25 mouse cellular contexts compared by ENCODE assay signal in genomic region chr4:117995461-117995860, GRCm38 (mm10).
A peak's percentile ranks its signal among the peaks of the same experiment; 100 is the strongest.
DNase-seq lines count a peak whose midpoint lies in the region; ATAC-seq and TF ChIP-seq lines count a peak whose summit lies in the region.
"Had no signal": no experiment of that assay in that cellular context is flagged by ENCODE, and none has a peak within 500 bp of the region (broad histone marks: within the 10 kb centered on the region; RNA-seq: fewer than 3 reads in every experiment).

No protein-coding gene starts in this region.

- no peaks in the 10 kb centered on the region for H3K27me3 ChIP-seq in kidney, adult 2 months (replicated peaks; ENCODE audit: control insufficient read depth, insufficient read depth, low read length)
- H3K27me3 ChIP-seq in kidney, embryonic 15.5 days, result no peaks in the 10 kb centered on the region
- H3K27me3 ChIP-seq in liver, postnatal 0 days (ENCODE audit: insufficient read depth, low read length), result no peaks in the 10 kb centered on the region
- peaks cover 29% of the 10 kb centered on the region for H3K27me3 ChIP-seq in liver, embryonic 12.5 days (replicated peaks)
- H3K27me3 ChIP-seq: embryonic facial prominence, embryonic 12.5 days; heart, embryonic 12.5 days; heart, embryonic 15.5 days; hindbrain, embryonic 13.5 days had no signal

- WGBS in kidney, adult 2 months, result 64% methylated on average over 1 of the region's 1 CpGs
- 87% methylated on average over 1 of the region's 1 CpGs for WGBS in kidney, embryonic 15.5 days
- 50% methylated on average over 1 of the region's 1 CpGs for WGBS in liver, postnatal 0 days (ENCODE audit: insufficient replicate concordance)
- 32% methylated on average over 1 of the region's 1 CpGs for WGBS in liver, embryonic 12.5 days (ENCODE audit: insufficient replicate concordance)

- H3K4me1 ChIP-seq in kidney, adult 2 months (ENCODE audit: control insufficient read depth, insufficient read depth, low read length), result peaks cover 33% of the 10 kb centered on the region
- H3K4me1 ChIP-seq in kidney, embryonic 15.5 days, result peaks cover 45% of the 10 kb centered on the region
- peaks cover 11% of the 10 kb centered on the region for H3K4me1 ChIP-seq in liver, postnatal 0 days (ENCODE audit: insufficient read depth)
- H3K4me1 ChIP-seq in liver, embryonic 12.5 days, result peaks cover 24% of the 10 kb centered on the region

- no peak overlapping the region for H3K4me3 ChIP-seq in kidney, adult 2 months (ENCODE audit: insufficient read depth, low read depth, low read length)
- no peak overlapping the region for H3K4me3 ChIP-seq in kidney, embryonic 15.5 days (replicated peaks)
- H3K4me3 ChIP-seq in liver, postnatal 0 days (ENCODE audit: low read depth, low read length), result no peak overlapping the region
- H3K4me3 ChIP-seq in liver, embryonic 12.5 days, result no peak overlapping the region
- H3K4me3 ChIP-seq: embryonic facial prominence, embryonic 12.5 days; embryonic facial prominence, embryonic 15.5 days; heart, embryonic 12.5 days; heart, embryonic 15.5 days; hindbrain, embryonic 10.5 days; hindbrain, embryonic 13.5 days had no signal

- TF ChIP-seq EP300 in liver, postnatal 0 days (IDR thresholded peaks at IDR 0.05; ENCODE audit: low read depth), result no peak

- no peak overlapping the region for H3K4me2 ChIP-seq in kidney, embryonic 15.5 days
- H3K4me2 ChIP-seq in liver, postnatal 0 days (ENCODE audit: low read depth, low read length), result no peak overlapping the region
- no peak overlapping the region for H3K4me2 ChIP-seq in liver, embryonic 12.5 days
- H3K4me2 ChIP-seq: embryonic facial prominence, embryonic 12.5 days; embryonic facial prominence, embryonic 15.5 days; heart, embryonic 12.5 days; heart, embryonic 15.5 days; hindbrain, embryonic 13.5 days had no signal

- H3K36me3 ChIP-seq in kidney, adult 2 months (ENCODE audit: control insufficient read depth, insufficient read depth, low read length), result no peaks in the 10 kb centered on the region
- no peaks in the 10 kb centered on the region for H3K36me3 ChIP-seq in kidney, embryonic 15.5 days
- no peaks in the 10 kb centered on the region for H3K36me3 ChIP-seq in liver, postnatal 0 days (replicated peaks; ENCODE audit: insufficient read depth, low read length)
- no peaks in the 10 kb centered on the region for H3K36me3 ChIP-seq in liver, embryonic 12.5 days
- H3K36me3 ChIP-seq: embryonic facial prominence, embryonic 12.5 days; embryonic facial prominence, embryonic 15.5 days; heart, embryonic 12.5 days; heart, embryonic 15.5 days; hindbrain, embryonic 10.5 days; hindbrain, embryonic 13.5 days had no signal

- no peak overlapping the region for H3K9ac ChIP-seq in kidney, embryonic 15.5 days
- H3K9ac ChIP-seq in liver, postnatal 0 days (replicated peaks), result no peak overlapping the region
- H3K9ac ChIP-seq in liver, embryonic 12.5 days, result no peak overlapping the region
- H3K9ac ChIP-seq: embryonic facial prominence, embryonic 12.5 days; embryonic facial prominence, embryonic 15.5 days; forebrain, postnatal 0 days; heart, embryonic 12.5 days; heart, embryonic 15.5 days; hindbrain, embryonic 13.5 days had no signal

- TF ChIP-seq CTCF in kidney, adult 2 months (conservative IDR thresholded peaks at IDR 0.05; ENCODE audit: insufficient read depth, insufficient read length, low read depth, low read length), result no peak
- no peak for TF ChIP-seq CTCF in liver, postnatal 0 days (IDR thresholded peaks at IDR 0.05; ENCODE audit: low read depth)

- H3K27ac ChIP-seq in kidney, adult 2 months (ENCODE audit: insufficient read depth, low read depth, low read length), result no peak overlapping the region
- no peak overlapping the region for H3K27ac ChIP-seq in kidney, embryonic 15.5 days
- H3K27ac ChIP-seq in liver, postnatal 0 days (ENCODE audit: low read depth), result no peak overlapping the region
- no peak overlapping the region for H3K27ac ChIP-seq in liver, embryonic 12.5 days
- H3K27ac ChIP-seq: embryonic facial prominence, embryonic 12.5 days; embryonic facial prominence, embryonic 15.5 days; heart, embryonic 15.5 days; hindbrain, embryonic 10.5 days; hindbrain, embryonic 13.5 days had no signal

- ATAC-seq in kidney, embryonic 15.5 days (replicated peaks; ENCODE audit: low FRiP score), result no peak
- peak; percentile 66 for ATAC-seq in liver, postnatal 0 days
- no peak for ATAC-seq in liver, embryonic 12.5 days
- ATAC-seq: CD4-positive, CD25-positive, alpha-beta regulatory T cell, adult 4 months; forebrain, embryonic 14.5 days; forebrain, postnatal 0 days; hindbrain, embryonic 16.5 days had no signal

- DNase-seq in kidney, adult 2 months, result peak; percentile 64
- DNase-seq in liver, postnatal 0 days, result no peak
- peak; percentile 3 for DNase-seq in urinary bladder, postnatal 10 days (ENCODE audit: low spot score)
- no peak for DNase-seq in urinary bladder, postnatal 36 days (ENCODE audit: low spot score in 2 of 2)
- DNase-seq: adrenal gland, adult 2 months; adrenal gland, postnatal 14 days; cerebellum, adult 11 months; cerebellum, adult 2 months; cerebellum, adult 9-11 months; cerebellum, postnatal 25 days; forebrain, postnatal 0 days; gastrocnemius, postnatal 25 days; heart, postnatal 10 days; heart, postnatal 36 days had no signal

- H3K9me3 ChIP-seq in kidney, embryonic 15.5 days (replicated peaks), result no peaks in the 10 kb centered on the region
- H3K9me3 ChIP-seq in liver, postnatal 0 days (ENCODE audit: low read length), result no peaks in the 10 kb centered on the region
- no peaks in the 10 kb centered on the region for H3K9me3 ChIP-seq in liver, embryonic 12.5 days (replicated peaks)
- H3K9me3 ChIP-seq: embryonic facial prominence, embryonic 12.5 days; embryonic facial prominence, embryonic 15.5 days; heart, embryonic 12.5 days; heart, embryonic 15.5 days; hindbrain, embryonic 10.5 days; hindbrain, embryonic 13.5 days had no signal

- no peak for TF ChIP-seq POLR2A in kidney, adult 2 months (IDR thresholded peaks at IDR 0.05; ENCODE audit: low read depth, low read length)

Comparison
In these comparisons a context has a peak if more than half of its experiments do, and no peak if none do; other contexts are left out.
1. DNase-seq: peak in kidney, adult 2 months (single experiment) and urinary bladder, postnatal 10 days (single experiment); none in liver, postnatal 0 days (single experiment) and urinary bladder, postnatal 36 days (0 of 2).